Mouse (Mus musculus) forebrain, postnatal 0 days (tissue): ENCODE data around the gene Mia3. TPM values are rescaled to one million over a fixed set of nuclear protein-coding genes. Genes with fewer than 3 reads are reported as not detected.
A peak's percentile ranks its signal among the peaks of the same experiment; 100 is the strongest.
"Not testable (repeated sequence)": the region's sequence is repeated elsewhere in the genome, so short reads cannot be mapped to it uniquely, and the experiment has no call there.

Experiments
- ATAC-seq: fragments of 200-750 bp; cut with Nextera tagmentation; 2 replicates; pipeline ENCODE4 v1.8.0; 2017; ENCODE audit warnings: mild to moderate bottlenecking, moderate library complexity
- DNase-seq: peaks from one replicate; pipeline ENCODE4 v3.0.0-alpha.2; 2015
- H3K27ac ChIP-seq: fragments of 300-500 bp; sonication (generic); 2 replicates; pipeline ENCODE4 v1.5.1; 2014; ENCODE audit warnings: low read depth, mild to moderate bottlenecking, antibody characterized with exemption, low read length, moderate library complexity, mixed read lengths
- H3K27me3 ChIP-seq: fragments of 300-500 bp; sonication (generic); 2 replicates; pipeline ENCODE4 v1.6.1; 2014; ENCODE audit warnings: mild to moderate bottlenecking, low read length, mixed read lengths; ENCODE audit not compliant: insufficient read depth
- H3K36me3 ChIP-seq: fragments of 300-500 bp; sonication (generic); 2 replicates; pipeline ENCODE4 v1.6.1; 2014; ENCODE audit warnings: mild to moderate bottlenecking, moderate library complexity; ENCODE audit not compliant: insufficient read depth
- H3K4me1 ChIP-seq: fragments of 300-500 bp; sonication (generic); 2 replicates; pipeline ENCODE4 v1.6.1; 2014; ENCODE audit warnings: antibody characterized with exemption; ENCODE audit not compliant: insufficient read depth
- H3K4me2 ChIP-seq: fragments of 300-500 bp; sonication (generic); 2 replicates; pipeline ENCODE4 v1.6.1; 2014; ENCODE audit warnings: low read depth, mild to moderate bottlenecking, moderate library complexity
- H3K4me3 ChIP-seq: fragments of 300-500 bp; sonication (generic); 2 replicates; pipeline ENCODE4 v1.5.1; 2014; ENCODE audit warnings: low read depth, low read length, mixed read lengths
- H3K9ac ChIP-seq: fragments of 300-500 bp; sonication (generic); 2 replicates; pipeline ENCODE4 v1.6.1; 2014; ENCODE audit warnings: mild to moderate bottlenecking
- H3K9me3 ChIP-seq: fragments of 300-500 bp; sonication (generic); 2 replicates; pipeline ENCODE4 v1.6.1; 2016; ENCODE audit warnings: low read length
- CTCF ChIP-seq: sonication (generic); IDR thresholded peaks from 2 replicates; pipeline ENCODE4 v1.5.1; 2016; ENCODE audit warnings: antibody characterized with exemption, control low read depth, low read depth
- WGBS: fragments of 180-500 bp; shearing (Covaris S2); extraction: QIAGEN DNeasy Blood & Tissue Kit; methylation state at CpG from one replicate; pipeline ENCODE4 v1.1.7; 2014; 5-methylcytosine and 5-hydroxymethylcytosine counted together
- polyA plus RNA-seq: library from polyadenylated mRNA; unstranded; fragments of >200 nt; fragmentation: Nextera tagmentation; extraction: Ambion mirVana; gene quantifications from 2 replicates; pipeline ENCODE4 v1.2.1, GENCODE M21; 2015
- total RNA-seq: library from RNA; depleted of rRNA; stranded (reverse); fragments of >200 nt; gene quantifications from 2 replicates; pipeline ENCODE4 v1.2.3, GENCODE M21; 2014

Gene Mia3
- total and polyA plus RNA-seq, 2 experiments from 2014 or later: 87.3 to 131 TPM

- Histone ChIP-seq H3K9ac (no peak overlapping the region), H3K27ac (no peak overlapping the region), H3K4me2 (no peak overlapping the region), H3K36me3 (peaks cover 57% of the 10 kb centered on the region), H3K4me1 (no peaks in the 10 kb centered on the region), H3K9me3 (no peaks in the 10 kb centered on the region), H3K27me3 (no peaks in the 10 kb centered on the region), H3K4me3 (no peak overlapping the region)
- no peak for DNase-seq
- TF ChIP-seq CTCF: peak; percentile 29; the same call in 1 of the 2 replicates
- no peak for ATAC-seq
- 90% methylated on average over 2 of the region's 2 CpGs for WGBS
Observed at GRCm38 (mm10) chr1:183315783-183316182, 53.6 kb downstream of the Mia3 start.

GRCm38 (mm10) chr1:183312076-183312475 is 57.3 kb downstream of the Mia3 start:
- no peaks in the 10 kb centered on the region for H3K4me1 ChIP-seq
- ATAC-seq: no peak
- no peak overlapping the region for H3K27ac ChIP-seq
- H3K36me3 ChIP-seq: peaks cover 44% of the 10 kb centered on the region
- H3K27me3 ChIP-seq: no peaks in the 10 kb centered on the region
- no peak overlapping the region for H3K4me2 ChIP-seq
- H3K9ac ChIP-seq: no peak overlapping the region
- H3K9me3 ChIP-seq: no peaks in the 10 kb centered on the region
- no peak for DNase-seq
- no peak for TF ChIP-seq CTCF
- no peak overlapping the region for H3K4me3 ChIP-seq
- 95% methylated on average over 2 of the region's 2 CpGs for WGBS

GRCm38 (mm10) chr1:183309601-183310000 is 59.8 kb downstream of the Mia3 start:
- not testable (repeated sequence) for H3K9me3 ChIP-seq, H3K4me3 ChIP-seq, H3K9ac ChIP-seq, DNase-seq, H3K4me2 ChIP-seq, ATAC-seq, H3K27me3 ChIP-seq, H3K4me1 ChIP-seq, H3K27ac ChIP-seq
- H3K36me3 ChIP-seq: peaks cover 29% of the 10 kb centered on the region
- 41% methylated on average over 2 of the region's 2 CpGs for WGBS

- DNase-seq: no peak
Observed at GRCm38 (mm10) chr1:183308476-183308875, 60.9 kb downstream of the Mia3 start.

GRCm38 (mm10) chr1:183307555-183307954 is 61.8 kb downstream of the Mia3 start:
- H3K9me3 ChIP-seq: no peaks in the 10 kb centered on the region
- no peak overlapping the region for H3K9ac ChIP-seq
- H3K27me3 ChIP-seq: no peaks in the 10 kb centered on the region
- no peaks in the 10 kb centered on the region for H3K4me1 ChIP-seq
- H3K27ac ChIP-seq: no peak overlapping the region
- no peak overlapping the region for H3K4me2 ChIP-seq
- no peak overlapping the region for H3K4me3 ChIP-seq
- peaks cover 20% of the 10 kb centered on the region for H3K36me3 ChIP-seq
- no peak for DNase-seq
- 83% methylated on average over 3 of the region's 3 CpGs for WGBS
- TF ChIP-seq CTCF: no peak
- ATAC-seq: no peak

More at GRCm38 (mm10) chr1:183308476-183308875, 60.9 kb downstream of the Mia3 start:
- no peak for TF ChIP-seq CTCF
- Histone ChIP-seq H3K27ac (no peak overlapping the region), H3K9ac (no peak overlapping the region), H3K27me3 (no peaks in the 10 kb centered on the region), H3K9me3 (no peaks in the 10 kb centered on the region), H3K36me3 (peaks cover 20% of the 10 kb centered on the region), H3K4me2 (no peak overlapping the region), H3K4me3 (no peak overlapping the region), H3K4me1 (no peaks in the 10 kb centered on the region)
- WGBS: 93% methylated on average over 1 of the region's 1 CpGs
- no peak for ATAC-seq

- Histone ChIP-seq H3K27ac (no peak overlapping the region), H3K27me3 (no peaks in the 10 kb centered on the region), H3K4me2 (no peak overlapping the region), H3K4me1 (no peaks in the 10 kb centered on the region), H3K36me3 (no peaks in the 10 kb centered on the region), H3K9ac (no peak overlapping the region), H3K9me3 (no peaks in the 10 kb centered on the region), H3K4me3 (no peak overlapping the region)
- DNase-seq: peak; percentile 83
- no peak for ATAC-seq
- 86% methylated on average over 6 of the region's 6 CpGs for whole genome bisulfite sequencing
- TF ChIP-seq CTCF: no peak
Observed at GRCm38 (mm10) chr1:183299161-183299560, 70.2 kb downstream of the Mia3 start.

- DNase-seq: peak; percentile 57
- peak overlapping the region; percentile 33 for H3K9ac ChIP-seq
- no peaks in the 10 kb centered on the region for H3K9me3 ChIP-seq
- peaks cover 10% of the 10 kb centered on the region for H3K36me3 ChIP-seq
- H3K4me2 ChIP-seq: peak overlapping the region; percentile 50
- 0 out of 2 replicates have a peak overlapping the region, but pooled peaks have one; percentile 3 for H3K27ac ChIP-seq
- TF ChIP-seq CTCF: no peak
- 1% methylated on average over 20 of the region's 20 CpGs for WGBS
- H3K4me3 ChIP-seq: peak overlapping the region; percentile 53
- no peaks in the 10 kb centered on the region for H3K27me3 ChIP-seq
- ATAC-seq: 0 out of 2 replicates have a peak, but pooled peaks have one; percentile 9
- no peaks in the 10 kb centered on the region for H3K4me1 ChIP-seq
Observed at GRCm38 (mm10) chr1:183297886-183298489, 71.4 kb downstream of the Mia3 start.
